Comparison of ENCODE assay signal across 25 mouse cellular contexts in the genomic region with DNA sequence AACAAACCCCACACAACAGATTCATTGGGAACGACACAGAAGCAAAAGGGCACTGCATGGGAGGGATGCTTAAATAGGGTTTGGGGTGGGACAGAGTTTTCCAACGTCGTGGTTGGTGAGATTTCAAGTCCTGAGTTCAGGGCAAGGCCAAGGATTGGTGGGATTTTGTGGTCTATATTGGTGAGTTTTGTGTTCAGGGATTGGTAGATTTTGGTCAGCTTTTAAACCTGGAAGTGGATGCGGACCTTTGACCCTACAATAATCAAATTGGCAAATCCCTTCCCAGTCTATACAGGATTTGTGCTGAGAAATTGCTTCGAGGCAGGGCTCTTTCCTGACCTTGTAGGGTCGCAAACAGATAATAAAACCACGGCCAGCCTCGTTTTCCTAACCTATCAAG. TPM values are rescaled to one million over a fixed set of nuclear protein-coding genes. Genes with fewer than 3 reads are reported as not detected.
A peak's percentile ranks its signal among the peaks of the same experiment; 100 is the strongest.
DNase-seq lines count a peak whose midpoint lies in the region; ATAC-seq and TF ChIP-seq lines count a peak whose summit lies in the region.
"Had no signal": no experiment of that assay in that cellular context is flagged by ENCODE, and none has a peak within 500 bp of the region (broad histone marks: within the 10 kb centered on the region; RNA-seq: fewer than 3 reads in every experiment).

No protein-coding gene starts in this region.

- TF ChIP-seq EP300 in ES-Bruce4 (IDR thresholded peaks at IDR 0.05; ENCODE audit: insufficient read depth, low read depth, low read length), result no peak

- H3K9ac ChIP-seq in ES-Bruce4 (ENCODE audit: low read depth, poor library complexity, severe bottlenecking), result no peak overlapping the region
- no peak overlapping the region for H3K9ac ChIP-seq in forebrain, embryonic 14.5 days (ENCODE audit: low read length)
- H3K9ac ChIP-seq: embryonic facial prominence, embryonic 13.5 days; embryonic facial prominence, embryonic 15.5 days; forebrain, embryonic 12.5 days; forebrain, embryonic 15.5 days; forebrain, postnatal 0 days had no signal

- ATAC-seq in forebrain, embryonic 14.5 days, result no peak
- ATAC-seq: activated CD4-positive, CD25-positive, alpha-beta regulatory T cell, adult 4 months; forebrain, embryonic 15.5 days; forebrain, postnatal 0 days; Patski had no signal

- no peaks in the 10 kb centered on the region for H3K36me3 ChIP-seq in ES-Bruce4 (ENCODE audit: control insufficient read depth, insufficient read depth, low read length, poor library complexity, severe bottlenecking)
- H3K36me3 ChIP-seq in forebrain, embryonic 14.5 days (ENCODE audit: control insufficient read depth, insufficient read depth, low read length), result no peaks in the 10 kb centered on the region
- H3K36me3 ChIP-seq: embryonic facial prominence, embryonic 13.5 days; embryonic facial prominence, embryonic 15.5 days; forebrain, embryonic 10.5 days; forebrain, embryonic 12.5 days; forebrain, embryonic 15.5 days; G1E had no signal

- H3K4me1 ChIP-seq in ES-Bruce4 (ENCODE audit: control insufficient read depth, insufficient read depth, low read length), result peaks cover 3% of the 10 kb centered on the region
- no peaks in the 10 kb centered on the region for H3K4me1 ChIP-seq in forebrain, embryonic 14.5 days (ENCODE audit: control insufficient read depth, insufficient read depth, low read length)
- H3K4me1 ChIP-seq: embryonic facial prominence, embryonic 13.5 days had no signal

- peak overlapping the region; percentile 89 for H3K27ac ChIP-seq in ES-Bruce4 (ENCODE audit: insufficient read depth, low read length)
- H3K27ac ChIP-seq in forebrain, embryonic 14.5 days (ENCODE audit: low read depth, low read length), result no peak overlapping the region
- H3K27ac ChIP-seq: embryonic facial prominence, embryonic 13.5 days; embryonic facial prominence, embryonic 15.5 days; forebrain, embryonic 10.5 days; forebrain, embryonic 12.5 days; forebrain, embryonic 15.5 days had no signal

- H3K4me2 ChIP-seq in forebrain, embryonic 14.5 days (ENCODE audit: low read length), result no peak overlapping the region
- H3K4me2 ChIP-seq: embryonic facial prominence, embryonic 13.5 days; embryonic facial prominence, embryonic 15.5 days; forebrain, embryonic 12.5 days; forebrain, embryonic 15.5 days had no signal

- DNase-seq in ES-CJ7 (ENCODE audit: low read depth, low spot score) (peak; percentile 76), R1 (ENCODE audit: low read depth, low spot score) (peak; percentile 66)
- no peak for DNase-seq in adrenal gland, adult 8-10 months
- no peak for DNase-seq in forebrain, embryonic 14.5 days (ENCODE audit: low spot score)
- DNase-seq in gastrocnemius, postnatal 25 days, result no peak
- DNase-seq: adrenal gland, postnatal 10 days; adrenal gland, postnatal 25 days; cerebellum, adult 11 months; cerebellum, adult 18-20 months; cerebellum, adult 8-10 months; cerebellum, adult 9-11 months; cerebellum, postnatal 14 days; cerebellum, postnatal 36 days; embryo, embryonic 11 days; forebrain, postnatal 0 days had no signal

- WGBS in forebrain, embryonic 14.5 days, result 88% methylated on average over 8 of the region's 8 CpGs

- TF ChIP-seq POLR2A in ES-Bruce4 (IDR thresholded peaks at IDR 0.05; ENCODE audit: insufficient read depth, low read length), result no peak

- no peaks in the 10 kb centered on the region for H3K9me3 ChIP-seq in ES-Bruce4 (replicated peaks; ENCODE audit: control insufficient read depth, insufficient read depth, low read length, poor library complexity, severe bottlenecking)
- H3K9me3 ChIP-seq in forebrain, embryonic 14.5 days (replicated peaks; ENCODE audit: control insufficient read depth, low read length), result no peaks in the 10 kb centered on the region
- H3K9me3 ChIP-seq: embryonic facial prominence, embryonic 13.5 days; embryonic facial prominence, embryonic 15.5 days; forebrain, embryonic 10.5 days; forebrain, embryonic 12.5 days; forebrain, embryonic 15.5 days; G1E had no signal

- no peak overlapping the region for H3K4me3 ChIP-seq in ES-Bruce4 (ENCODE audit: low read depth, low read length)
- H3K4me3 ChIP-seq in forebrain, embryonic 14.5 days (ENCODE audit: low read depth, low read length), result no peak overlapping the region
- H3K4me3 ChIP-seq: embryonic facial prominence, embryonic 13.5 days; embryonic facial prominence, embryonic 15.5 days; erythroblast, embryonic 14.5 days; forebrain, embryonic 10.5 days; forebrain, embryonic 12.5 days; forebrain, embryonic 15.5 days had no signal

- no peaks in the 10 kb centered on the region for H3K27me3 ChIP-seq in ES-Bruce4 (ENCODE audit: control insufficient read depth, insufficient read depth, low read length, poor library complexity, severe bottlenecking)
- no peaks in the 10 kb centered on the region for H3K27me3 ChIP-seq in forebrain, embryonic 14.5 days (replicated peaks; ENCODE audit: control insufficient read depth, insufficient read depth, low read length)
- H3K27me3 ChIP-seq: embryonic facial prominence, embryonic 15.5 days; forebrain, embryonic 12.5 days; forebrain, embryonic 15.5 days; Patski had no signal

- TF ChIP-seq CTCF in ES-Bruce4 (IDR thresholded peaks at IDR 0.05; ENCODE audit: low read depth, low read length), result no peak

RNA-seq across cellular contexts. Expression of a gene that starts 6.0 kb away (rescaled TPM):
- 43.5 and 52.7 TPM in 2 replicates for polyA plus RNA-seq in ES-Bruce4 (2011; ENCODE audit: insufficient read depth, insufficient read length, low read depth, missing spikeins)
- total RNA-seq in adrenal gland, adult 8-10 months (2022), result 10 to 100 TPM in 3 of 4 experiments, 1 to 10 TPM in 1; 10.0 to 22.1 (median 17.4) TPM
- polyA plus RNA-seq in forebrain, embryonic 14.5 days (2014; fragmentation: Nextera tagmentation; extraction: Ambion mirVana), result 28.9 and 29.1 TPM in 2 replicates
- 10 to 100 TPM; 13.5 to 18.1 TPM for total RNA-seq in gastrocnemius, postnatal 25 days (2021)
- polyA plus RNA-seq: activated CD4-positive, CD25-positive, alpha-beta regulatory T cell, adult 4 months; erythroblast, embryonic 14.5 days; G1E had no signal

RNA-seq across cellular contexts. Expression of a gene that starts 32.4 kb away (rescaled TPM):
- polyA plus RNA-seq in ES-Bruce4 (2011; ENCODE audit: insufficient read depth, insufficient read length, low read depth, missing spikeins), result 50.1 and 53.2 TPM in 2 replicates
- total RNA-seq in adrenal gland, adult 8-10 months (2022), result 10 to 100 TPM; 37.0 to 43.3 (median 40.7) TPM
- polyA plus RNA-seq in forebrain, embryonic 14.5 days (2014; fragmentation: Nextera tagmentation; extraction: Ambion mirVana), result 35.4 and 43.7 TPM in 2 replicates
- 10 to 100 TPM; 17.3 to 18.7 TPM for total RNA-seq in gastrocnemius, postnatal 25 days (2021)

Comparison
In these comparisons a context has a peak if more than half of its experiments do, and no peak if none do; other contexts are left out.
1. DNase-seq: peak in ES-CJ7 (single experiment) and R1 (single experiment); none in adrenal gland, adult 8-10 months (single experiment), forebrain, embryonic 14.5 days (single experiment) and gastrocnemius, postnatal 25 days (single experiment).